Mouse (Mus musculus) midbrain, postnatal 0 days (tissue): ENCODE results near the gene Dab2ip. TPM values are rescaled to one million over a fixed set of nuclear protein-coding genes. Genes with fewer than 3 reads are reported as not detected.

Source experiments
- ATAC-seq: fragments of 200-750 bp; cut with Nextera tagmentation; 2 replicates; pipeline ENCODE4 v1.8.0; 2017; ENCODE audit warnings: moderate number of reproducible peaks, mild to moderate bottlenecking, moderate TSS enrichment, moderate library complexity; ENCODE audit not compliant: low FRiP score
- DNase-seq: peaks from one replicate; pipeline ENCODE4 v3.0.0-alpha.2; 2015; ENCODE audit warnings: low spot score
- H3K27ac ChIP-seq: fragments of 300-500 bp; sonication (generic); 2 replicates; pipeline ENCODE4 v1.5.1; 2014; ENCODE audit warnings: low read depth, mild to moderate bottlenecking, low read length, mixed read lengths
- H3K27me3 ChIP-seq: fragments of 300-500 bp; sonication (generic); 2 replicates; pipeline ENCODE4 v1.6.1; 2014; ENCODE audit warnings: low read length, control low read depth, mixed read lengths; ENCODE audit not compliant: insufficient read depth
- H3K36me3 ChIP-seq: fragments of 300-500 bp; sonication (generic); 2 replicates; pipeline ENCODE4 v1.6.1; 2014; ENCODE audit warnings: low read length, control low read depth, mixed read lengths; ENCODE audit not compliant: insufficient read depth
- H3K4me1 ChIP-seq: fragments of 300-500 bp; sonication (generic); 2 replicates; pipeline ENCODE4 v1.6.1; 2014; ENCODE audit warnings: mild to moderate bottlenecking, control low read depth, antibody characterized with exemption, low read length, mixed read lengths; ENCODE audit not compliant: insufficient read depth
- H3K4me2 ChIP-seq: fragments of 300-500 bp; sonication (generic); 2 replicates; pipeline ENCODE4 v1.6.1; 2014; ENCODE audit warnings: low read depth, mild to moderate bottlenecking, low read length, mixed read lengths; ENCODE audit not compliant: poor library complexity, severe bottlenecking
- H3K4me3 ChIP-seq: fragments of 300-500 bp; sonication (generic); 2 replicates; pipeline ENCODE4 v1.5.1; 2014; ENCODE audit warnings: low read depth, mild to moderate bottlenecking, low read length, moderate library complexity
- H3K9ac ChIP-seq: fragments of 300-500 bp; sonication (generic); replicated peaks from 2 replicates; pipeline ENCODE4 v1.6.1; 2014; ENCODE audit warnings: mild to moderate bottlenecking, low read length, moderate library complexity, mixed read lengths; ENCODE audit not compliant: poor library complexity, severe bottlenecking
- H3K9me3 ChIP-seq: fragments of 300-500 bp; sonication (generic); 2 replicates; pipeline ENCODE4 v1.6.1; 2016; ENCODE audit warnings: low read length, control low read depth
- CTCF ChIP-seq: IDR thresholded peaks from 2 replicates; pipeline ENCODE4 v1.5.1; 2016; ENCODE audit warnings: antibody characterized with exemption, mild to moderate bottlenecking
- WGBS: fragments of 180-500 bp; shearing (Covaris S2); extraction: QIAGEN DNeasy Blood & Tissue Kit; methylation state at CpG from one replicate; pipeline ENCODE4 v1.1.7; 2014; 5-methylcytosine and 5-hydroxymethylcytosine counted together
- polyA plus RNA-seq: library from polyadenylated mRNA; unstranded; fragments of >200 nt; fragmentation: Nextera tagmentation; extraction: Ambion mirVana; gene quantifications from 2 replicates; pipeline ENCODE4 v1.2.1, GENCODE M21; 2015
- total RNA-seq: library from RNA; depleted of rRNA; stranded (reverse); fragments of >200 nt; gene quantifications from 2 replicates; pipeline ENCODE4 v1.2.3, GENCODE M21; 2014

Dab2ip gene
- total and polyA plus RNA-seq, 2 experiments from 2014 or later, result 73.3 to 175 TPM

- no peak overlapping the region for H3K9ac ChIP-seq
- no peaks in the 10 kb centered on the region for H3K4me1 ChIP-seq
- no peak overlapping the region for H3K4me2 ChIP-seq
- H3K36me3 ChIP-seq, result no peaks in the 10 kb centered on the region
- DNase-seq, result peak; percentile 66
- WGBS, result 37% methylated on average over 4 of the region's 4 CpGs
- peak; percentile 83 for TF ChIP-seq CTCF
- no peak overlapping the region for H3K27ac ChIP-seq
- no peak overlapping the region for H3K4me3 ChIP-seq
- ATAC-seq, result peak; percentile 24
- H3K9me3 ChIP-seq, result no peaks in the 10 kb centered on the region
- H3K27me3 ChIP-seq, result no peaks in the 10 kb centered on the region
Observed at GRCm38 (mm10) chr2:35649708-35650107, 91.6 kb downstream of the Dab2ip start.

GRCm38 (mm10) chr2:35651297-35651731 is 93.2 kb downstream of the Dab2ip start:
- no peaks in the 10 kb centered on the region for H3K27me3 ChIP-seq
- no peak overlapping the region for H3K27ac ChIP-seq
- WGBS, result 50% methylated on average over 6 of the region's 6 CpGs
- no peak for ATAC-seq
- H3K4me2 ChIP-seq, result no peak overlapping the region
- H3K9me3 ChIP-seq, result no peaks in the 10 kb centered on the region
- DNase-seq, result peak; percentile 70
- H3K4me1 ChIP-seq, result no peaks in the 10 kb centered on the region
- H3K4me3 ChIP-seq, result no peak overlapping the region
- H3K9ac ChIP-seq, result no peak overlapping the region
- TF ChIP-seq CTCF, result peak; percentile 60
- no peaks in the 10 kb centered on the region for H3K36me3 ChIP-seq

GRCm38 (mm10) chr2:35652984-35653383 is 94.9 kb downstream of the Dab2ip start:
- no peaks in the 10 kb centered on the region for H3K36me3 ChIP-seq
- no peaks in the 10 kb centered on the region for H3K4me1 ChIP-seq
- H3K9me3 ChIP-seq, result no peaks in the 10 kb centered on the region
- H3K9ac ChIP-seq, result no peak overlapping the region
- WGBS, result 78% methylated on average over 4 of the region's 4 CpGs
- no peak overlapping the region for H3K4me2 ChIP-seq
- TF ChIP-seq CTCF, result no peak
- DNase-seq (no peak), ATAC-seq (no peak)
- H3K27me3 ChIP-seq, result no peaks in the 10 kb centered on the region
- no peak overlapping the region for H3K4me3 ChIP-seq
- no peak overlapping the region for H3K27ac ChIP-seq

- no peak overlapping the region for H3K4me3 ChIP-seq
- 91% methylated on average over 6 of the region's 6 CpGs for WGBS
- no peak overlapping the region for H3K4me2 ChIP-seq
- H3K36me3 ChIP-seq, result no peaks in the 10 kb centered on the region
- ATAC-seq, result no peak
- H3K27me3 ChIP-seq, result no peaks in the 10 kb centered on the region
- no peak for TF ChIP-seq CTCF
- no peak overlapping the region for H3K9ac ChIP-seq
- no peaks in the 10 kb centered on the region for H3K4me1 ChIP-seq
- H3K27ac ChIP-seq, result no peak overlapping the region
- no peaks in the 10 kb centered on the region for H3K9me3 ChIP-seq
- DNase-seq, result no peak
Observed at GRCm38 (mm10) chr2:35654795-35655194, 96.7 kb downstream of the Dab2ip start.

GRCm38 (mm10) chr2:35655996-35656395 is 97.9 kb downstream of the Dab2ip start:
- H3K4me2 ChIP-seq, result no peak overlapping the region
- H3K9me3 ChIP-seq, result no peaks in the 10 kb centered on the region
- H3K27ac ChIP-seq, result no peak overlapping the region
- TF ChIP-seq CTCF, result no peak
- no peak for ATAC-seq
- no peak overlapping the region for H3K4me3 ChIP-seq
- DNase-seq, result no peak
- no peaks in the 10 kb centered on the region for H3K27me3 ChIP-seq
- H3K9ac ChIP-seq, result no peak overlapping the region
- H3K4me1 ChIP-seq, result no peaks in the 10 kb centered on the region
- WGBS, result 52% methylated on average over 8 of the region's 8 CpGs
- no peaks in the 10 kb centered on the region for H3K36me3 ChIP-seq

- Histone ChIP-seq H3K36me3 (no peaks in the 10 kb centered on the region), H3K9ac (no peak overlapping the region), H3K4me3 (no peak overlapping the region), H3K27ac (no peak overlapping the region), H3K4me1 (no peaks in the 10 kb centered on the region), H3K4me2 (no peak overlapping the region), H3K9me3 (no peaks in the 10 kb centered on the region), H3K27me3 (no peaks in the 10 kb centered on the region)
- ATAC-seq, result no peak
- TF ChIP-seq CTCF, result no peak
- WGBS, result 66% methylated on average over 3 of the region's 3 CpGs
- DNase-seq, result no peak
Observed at GRCm38 (mm10) chr2:35658311-35658710, 100.2 kb downstream of the Dab2ip start.
